8 mouse cellular contexts compared by ENCODE assay signal in genomic region chr16:30283743-30284337, GRCm38 (mm10). TPM values are rescaled to one million over a fixed set of nuclear protein-coding genes. Genes with fewer than 3 reads are reported as not detected.
DNase-seq lines count a peak whose midpoint lies in the region; ATAC-seq and TF ChIP-seq lines count a peak whose summit lies in the region.

No protein-coding gene starts in this region.

- TF ChIP-seq CTCF in CH12.LX (conservative IDR thresholded peaks at IDR 0.05 in 1 of 2, IDR thresholded peaks at IDR 0.05 in 1 of 2; ENCODE audit: low read depth in 2 of 2, low read length in 2 of 2) = peak; percentile 82 to 92

- WGBS in limb, embryonic 12.5 days = 3% methylated on average over 15 of the region's 15 CpGs

- no peaks in the 10 kb centered on the region for H3K9me3 ChIP-seq in CH12.LX (replicated peaks; ENCODE audit: low read length)
- H3K9me3 ChIP-seq in limb, embryonic 12.5 days = no peaks in the 10 kb centered on the region

- H3K4me3 ChIP-seq in CH12.LX (replicated peaks in 1 of 3; ENCODE audit: low read depth in 2 of 3, low read length in 2 of 3, poor library complexity in 1 of 3) (no peak overlapping the region), myocyte (no peak overlapping the region)
- peak overlapping the region; percentile 22 for H3K4me3 ChIP-seq in limb, embryonic 12.5 days (replicated peaks)

- peaks cover 4 to 30% of the 10 kb centered on the region in 2 experiments; a peak in 2 of 4 replicates for H3K4me1 ChIP-seq in CH12.LX (ENCODE audit: control insufficient read depth in 1 of 2, insufficient read depth in 2 of 2)
- peaks cover 45% of the 10 kb centered on the region for H3K4me1 ChIP-seq in limb, embryonic 12.5 days (replicated peaks)

- dilution Hi-C loops in CH12.LX (cut with MboI; ENCODE audit: extremely low pct_ligation_motif_present, extremely low pct_unique_long_range_greater_than_20kb, low sequenced_read_pairs) = no loop called here

- H3K27ac ChIP-seq in CH12.LX (ENCODE audit: insufficient read depth, low read depth) = no peak overlapping the region
- no peak overlapping the region for H3K27ac ChIP-seq in limb, embryonic 12.5 days

- H3K27me3 ChIP-seq in CH12.LX (replicated peaks) (peaks cover 22% of the 10 kb centered on the region), myocyte (ENCODE audit: control insufficient read depth, insufficient read depth, insufficient read length) (no peaks in the 10 kb centered on the region)
- H3K27me3 ChIP-seq in limb, embryonic 12.5 days = peaks cover 27% of the 10 kb centered on the region

- TF ChIP-seq RAD21 in CH12.LX (IDR thresholded peaks at IDR 0.05; ENCODE audit: low read depth, low read length) = peak; percentile 31

- H3K4me2 ChIP-seq in CH12.LX (ENCODE audit: insufficient read depth, low read depth, poor library complexity, severe bottlenecking) = peak overlapping the region; percentile 88
- H3K4me2 ChIP-seq in limb, embryonic 12.5 days = peak overlapping the region; percentile 73
- peak overlapping the region; percentile 51 for H3K4me2 ChIP-seq in myocyte (ENCODE audit: low read depth)

- TF ChIP-seq POLR2A in CH12.LX (IDR thresholded peaks at IDR 0.05; ENCODE audit: low read depth, low read length) (no peak), myocyte (IDR thresholded peaks at IDR 0.05; ENCODE audit: insufficient read length, low read depth) (no peak)

- DNase-seq in adrenal gland, postnatal 14 days = peak; percentile 44
- DNase-seq in adrenal gland, postnatal 25 days = no peak
- peak; percentile 44 for DNase-seq in CH12.LX (ENCODE audit: extremely low read depth)
- peak; percentile 81 for DNase-seq in embryo, embryonic 10.5 days (ENCODE audit: low spot score)
- DNase-seq in heart, postnatal 4 days = peak; percentile 59

- no peak overlapping the region for H3ac ChIP-seq in myocyte (ENCODE audit: control insufficient read depth, insufficient read length)

- no peak for TF ChIP-seq EP300 in CH12.LX (IDR thresholded peaks at IDR 0.05; ENCODE audit: low read length)

- no peaks in the 10 kb centered on the region for H3K79me2 ChIP-seq in CH12.LX (replicated peaks; ENCODE audit: control insufficient read depth, extremely low read depth, insufficient read depth, poor library complexity, severe bottlenecking)
- H3K79me2 ChIP-seq in myocyte (ENCODE audit: control insufficient read depth, insufficient read depth) = no peaks in the 10 kb centered on the region

- ATAC-seq in limb, embryonic 12.5 days (ENCODE audit: insufficient number of reproducible peaks, insufficient read depth, low FRiP score, low TSS enrichment, low read depth) = no peak
- ATAC-seq in erythroid progenitor cell, adult 5-6 weeks (replicated peaks; ENCODE audit: low FRiP score, poor library complexity, severe bottlenecking) = no peak; the same call in 1 of the 2 replicates

- no peak overlapping the region for H3K9ac ChIP-seq in CH12.LX (ENCODE audit: insufficient read depth, low read depth)
- no peak overlapping the region for H3K9ac ChIP-seq in limb, embryonic 12.5 days (replicated peaks)

- in situ Hi-C loops in CH12.LX (cut with MboI; ENCODE audit: low pct_ligation_motif_present, low pct_unique_long_range_greater_than_20kb, low sequenced_read_pairs) = no loop called here

- H3K36me3 ChIP-seq in CH12.LX (replicated peaks in 1 of 2; ENCODE audit: control insufficient read depth in 1 of 2, insufficient read depth in 1 of 2, low read length in 1 of 2) = no peaks in the 10 kb centered on the region
- H3K36me3 ChIP-seq in limb, embryonic 12.5 days = no peaks in the 10 kb centered on the region
- no peaks in the 10 kb centered on the region for H3K36me3 ChIP-seq in myocyte (ENCODE audit: control insufficient read depth, insufficient read depth)

TF ChIP-seq in CH12.LX, 34 proteins besides CTCF, POLR2A, EP300 and RAD21:
- TF ChIP-seq SMC3 (IDR thresholded peaks at IDR 0.05; ENCODE audit: low read depth, low read length) (peak; percentile 64), MAFK (IDR thresholded peaks at IDR 0.05; ENCODE audit: insufficient replicate concordance, low read length) (no peak), USF1 (IDR thresholded peaks at IDR 0.05; ENCODE audit: low read depth, low read length) (no peak), CHD2 (IDR thresholded peaks at IDR 0.05; ENCODE audit: low read length) (no peak), MYC (IDR thresholded peaks at IDR 0.05; ENCODE audit: low read depth, low read length) (no peak), SIN3A (IDR thresholded peaks at IDR 0.05; ENCODE audit: low read length) (no peak), E2F4 (IDR thresholded peaks at IDR 0.05; ENCODE audit: insufficient replicate concordance, low read depth, low read length) (no peak), BHLHE40 (IDR thresholded peaks at IDR 0.05; ENCODE audit: low read depth, low read length) (no peak), HCFC1 (IDR thresholded peaks at IDR 0.05; ENCODE audit: low read depth, low read length) (no peak)
TF ChIP-seq in CH12.LX: peak in this region for 1.

TF ChIP-seq in myocyte, 11 proteins besides CTCF, POLR2A, EP300 and RAD21:
- TF ChIP-seq SRF (IDR thresholded peaks at IDR 0.05; ENCODE audit: control insufficient read depth, insufficient read length, low read depth) = no peak

RNA-seq across cellular contexts. Expression of gene Lrrc15, which starts 0.8 kb away (rescaled TPM):
- total RNA-seq in adrenal gland, postnatal 14 days (2021) = 0.15 TPM in 2 replicates
- total RNA-seq in adrenal gland, postnatal 25 days (2021) = not detected in 2 replicates
- not detected in 2 replicates for total RNA-seq in CH12.LX (2012; rRNA removed)
- not detected in 2 replicates for total RNA-seq in CH12.LX (2014; rRNA removed)
- polyA plus RNA-seq in CH12.LX (2012; ENCODE audit: insufficient read length, low read depth) = not detected in 2 replicates
- total RNA-seq in heart, postnatal 4 days (2021) = under 1 TPM; 0.70 to 0.76 TPM
- 0.84 and 0.90 TPM in 2 replicates for polyA plus RNA-seq in limb, embryonic 12.5 days (2016; fragmentation: Nextera tagmentation; extraction: Ambion mirVana)
- polyA plus RNA-seq in myocyte (2012; fragmentation: generic; extraction: Trizol) = 0.04 TPM
- total RNA-seq in erythroid progenitor cell, adult 5-6 weeks (2015; ENCODE audit: low replicate concordance) = not detected in 2 replicates
- under 0.01 TPM in 1 of 2 replicates, not detected in the other for total RNA-seq in erythroid progenitor cell, adult 5-6 weeks (2017; ENCODE audit: low replicate concordance)

RNA-seq across cellular contexts. Expression of gene Cpn2, which starts 16.5 kb away (rescaled TPM):
- total RNA-seq in adrenal gland, postnatal 14 days (2021) = 7.5 and 28.6 TPM in 2 replicates
- 2.2 and 3.1 TPM in 2 replicates for total RNA-seq in adrenal gland, postnatal 25 days (2021)
- total RNA-seq in CH12.LX (2012; rRNA removed) = not detected in 2 replicates
- not detected in 2 replicates for total RNA-seq in CH12.LX (2014; rRNA removed)
- not detected in 2 replicates for polyA plus RNA-seq in CH12.LX (2012; ENCODE audit: insufficient read length, low read depth)
- total RNA-seq in heart, postnatal 4 days (2021) = not detected
- polyA plus RNA-seq in limb, embryonic 12.5 days (2016; fragmentation: Nextera tagmentation; extraction: Ambion mirVana) = not detected in 2 replicates
- polyA plus RNA-seq in myocyte (2012; fragmentation: generic; extraction: Trizol) = not detected
- total RNA-seq in erythroid progenitor cell, adult 5-6 weeks (2015; ENCODE audit: low replicate concordance) = not detected in 2 replicates
- not detected in 2 replicates for total RNA-seq in erythroid progenitor cell, adult 5-6 weeks (2017; ENCODE audit: low replicate concordance)

RNA-seq across cellular contexts. Expression of gene Gp5, which starts 26.7 kb away (rescaled TPM):
- total RNA-seq in adrenal gland, postnatal 14 days (2021) = 0.64 and 0.78 TPM in 2 replicates
- total RNA-seq in adrenal gland, postnatal 25 days (2021) = 0.15 and 0.71 TPM in 2 replicates
- 0.17 and 0.25 TPM in 2 replicates for total RNA-seq in CH12.LX (2012; rRNA removed)
- 0.09 TPM in 1 of 2 replicates, not detected in the other for total RNA-seq in CH12.LX (2014; rRNA removed)
- 0.11 TPM in 1 of 2 replicates, not detected in the other for polyA plus RNA-seq in CH12.LX (2012; ENCODE audit: insufficient read length, low read depth)
- total RNA-seq in heart, postnatal 4 days (2021) = under 1 TPM; 0.12 to 0.38 TPM
- polyA plus RNA-seq in limb, embryonic 12.5 days (2016; fragmentation: Nextera tagmentation; extraction: Ambion mirVana) = 1.7 and 2.1 TPM in 2 replicates
- 0.50 TPM for polyA plus RNA-seq in myocyte (2012; fragmentation: generic; extraction: Trizol)
- total RNA-seq in erythroid progenitor cell, adult 5-6 weeks (2015; ENCODE audit: low replicate concordance) = 1.4 and 2.1 TPM in 2 replicates
- total RNA-seq in erythroid progenitor cell, adult 5-6 weeks (2017; ENCODE audit: low replicate concordance) = 1.9 TPM in 1 of 2 replicates, not detected in the other
